Mouse (Mus musculus): ENCODE data around the gene Tnf.

Gene Tnf

GRCm38 (mm10) chr17:35220156-35220952, 18.5 kb upstream of the Tnf start, which contains the start of gene Gm16181:
Gene Gm16181, plus strand, starts transcription at chr17:35220834.
- no peaks in the 10 kb centered on the region for H3K27me3 ChIP-seq (ENCODE audit: control insufficient read depth, insufficient read depth, low read length, poor library complexity, severe bottlenecking)
- no peak for DNase-seq (ENCODE audit: low read depth, low spot score)

GRCm38 (mm10) chr17:35219601-35220041, 17.8 kb upstream of the Tnf start:
- H3K27me3 ChIP-seq (ENCODE audit: control insufficient read depth, insufficient read depth, low read length, poor library complexity, severe bottlenecking): no peaks in the 10 kb centered on the region
- H3K36me3 ChIP-seq (ENCODE audit: control insufficient read depth, insufficient read depth, low read length, poor library complexity, severe bottlenecking): no peaks in the 10 kb centered on the region; the same call in 1 of the 2 replicates
- peak; percentile 61 for DNase-seq (ENCODE audit: low read depth, low spot score)

More at GRCm38 (mm10) chr17:35220156-35220952, 18.5 kb upstream of the Tnf start, which contains the start of gene Gm16181:
- H3K36me3 ChIP-seq (ENCODE audit: control insufficient read depth, insufficient read depth, low read length, poor library complexity, severe bottlenecking): no peaks in the 10 kb centered on the region; the same call in 1 of the 2 replicates

GRCm38 (mm10) chr17:35218516-35219193, 16.8 kb upstream of the Tnf start:
- peak; percentile 88 for DNase-seq (ENCODE audit: low read depth, low spot score)
- H3K36me3 ChIP-seq (ENCODE audit: control insufficient read depth, insufficient read depth, low read length, poor library complexity, severe bottlenecking): no peaks in the 10 kb centered on the region; the same call in 1 of the 2 replicates
- H3K27me3 ChIP-seq (ENCODE audit: control insufficient read depth, insufficient read depth, low read length, poor library complexity, severe bottlenecking): no peaks in the 10 kb centered on the region

GRCm38 (mm10) chr17:35213071-35213470, 11.3 kb upstream of the Tnf start:
- Histone ChIP-seq H3K36me3 (ENCODE audit: control insufficient read depth, insufficient read depth, low read length, poor library complexity, severe bottlenecking) (no peaks in the 10 kb centered on the region), H3K27me3 (ENCODE audit: control insufficient read depth, insufficient read depth, low read length, poor library complexity, severe bottlenecking) (no peaks in the 10 kb centered on the region)
- DNase-seq (ENCODE audit: low read depth, low spot score): no peak

GRCm38 (mm10) chr17:35210593-35210992, 8.8 kb upstream of the Tnf start:
- H3K36me3 ChIP-seq (ENCODE audit: control insufficient read depth, insufficient read depth, low read length, poor library complexity, severe bottlenecking): no peaks in the 10 kb centered on the region
- no peak for DNase-seq (ENCODE audit: low read depth, low spot score)
- H3K27me3 ChIP-seq (ENCODE audit: control insufficient read depth, insufficient read depth, low read length, poor library complexity, severe bottlenecking): no peaks in the 10 kb centered on the region

GRCm38 (mm10) chr17:35209785-35210535, 8.2 kb upstream of the Tnf start:
- Histone ChIP-seq H3K36me3 (ENCODE audit: control insufficient read depth, insufficient read depth, low read length, poor library complexity, severe bottlenecking) (no peaks in the 10 kb centered on the region), H3K27me3 (ENCODE audit: control insufficient read depth, insufficient read depth, low read length, poor library complexity, severe bottlenecking) (no peaks in the 10 kb centered on the region)
- DNase-seq (ENCODE audit: low read depth, low spot score): peak; percentile 89

- Histone ChIP-seq H3K36me3 (ENCODE audit: control insufficient read depth, insufficient read depth, low read length, poor library complexity, severe bottlenecking) (no peaks in the 10 kb centered on the region), H3K27me3 (ENCODE audit: control insufficient read depth, insufficient read depth, low read length, poor library complexity, severe bottlenecking) (no peaks in the 10 kb centered on the region)
- peak; percentile 58 for DNase-seq (ENCODE audit: low read depth, low spot score)
Observed at GRCm38 (mm10) chr17:35205380-35205769, 3.6 kb upstream of the Tnf start.

GRCm38 (mm10) chr17:35204494-35205379, 2.9 kb upstream of the Tnf start, which contains the start of gene Lta:
Gene Lta, minus strand, starts transcription at chr17:35205351.
- no peaks in the 10 kb centered on the region for H3K27me3 ChIP-seq (ENCODE audit: control insufficient read depth, insufficient read depth, low read length, poor library complexity, severe bottlenecking)
- peak; percentile 82 for DNase-seq (ENCODE audit: low read depth, low spot score)
- H3K36me3 ChIP-seq (ENCODE audit: control insufficient read depth, insufficient read depth, low read length, poor library complexity, severe bottlenecking): peaks cover 4% of the 10 kb centered on the region; the same call in 1 of the 2 replicates

- DNase-seq (ENCODE audit: low read depth, low spot score): no peak
Observed at GRCm38 (mm10) chr17:35202442-35202841, 635 bp upstream of the Tnf start.

GRCm38 (mm10) chr17:35201128-35201527, 679 bp downstream of the Tnf start:
- DNase-seq (ENCODE audit: low read depth, low spot score): peak; percentile 63
- Histone ChIP-seq H3K27me3 (ENCODE audit: control insufficient read depth, insufficient read depth, low read length, poor library complexity, severe bottlenecking) (no peaks in the 10 kb centered on the region), H3K36me3 (ENCODE audit: control insufficient read depth, insufficient read depth, low read length, poor library complexity, severe bottlenecking) (peaks cover 13% of the 10 kb centered on the region; the same call in 1 of the 2 replicates)

More at GRCm38 (mm10) chr17:35202442-35202841, 635 bp upstream of the Tnf start:
- Histone ChIP-seq H3K36me3 (ENCODE audit: control insufficient read depth, insufficient read depth, low read length, poor library complexity, severe bottlenecking) (peaks cover 10% of the 10 kb centered on the region; the same call in 1 of the 2 replicates), H3K27me3 (ENCODE audit: control insufficient read depth, insufficient read depth, low read length, poor library complexity, severe bottlenecking) (no peaks in the 10 kb centered on the region)

GRCm38 (mm10) chr17:35200398-35200797, 1.4 kb downstream of the Tnf start:
- no peaks in the 10 kb centered on the region for H3K27me3 ChIP-seq (ENCODE audit: control insufficient read depth, insufficient read depth, low read length, poor library complexity, severe bottlenecking)
- peak; percentile 86 for DNase-seq (ENCODE audit: low read depth, low spot score)

GRCm38 (mm10) chr17:35198946-35199345, 2.9 kb downstream of the Tnf start:
- Histone ChIP-seq H3K36me3 (ENCODE audit: control insufficient read depth, insufficient read depth, low read length, poor library complexity, severe bottlenecking) (peaks cover 23% of the 10 kb centered on the region), H3K27me3 (ENCODE audit: control insufficient read depth, insufficient read depth, low read length, poor library complexity, severe bottlenecking) (no peaks in the 10 kb centered on the region)
- no peak for DNase-seq (ENCODE audit: low read depth, low spot score)

More at GRCm38 (mm10) chr17:35200398-35200797, 1.4 kb downstream of the Tnf start:
- H3K36me3 ChIP-seq (ENCODE audit: control insufficient read depth, insufficient read depth, low read length, poor library complexity, severe bottlenecking): peaks cover 19% of the 10 kb centered on the region

- DNase-seq (ENCODE audit: low read depth, low spot score): no peak
- Histone ChIP-seq H3K36me3 (ENCODE audit: control insufficient read depth, insufficient read depth, low read length, poor library complexity, severe bottlenecking) (peaks cover 23% of the 10 kb centered on the region), H3K27me3 (ENCODE audit: control insufficient read depth, insufficient read depth, low read length, poor library complexity, severe bottlenecking) (no peaks in the 10 kb centered on the region)
Observed at GRCm38 (mm10) chr17:35198029-35198428, 3.8 kb downstream of the Tnf start.

All from splenic B cell, adult 2 months (primary cell).